Mouse (Mus musculus) bone marrow, adult 2 months (tissue): ENCODE measurements around the gene Gm13287.

Experiments used
- CTCF ChIP-seq: fragments of 200-500 bp; IDR thresholded peaks from 2 replicates; pipeline ENCODE4 v1.5.1; 2011; ENCODE audit warnings: low read length, control low read depth; ENCODE audit not compliant: control insufficient read depth, insufficient read depth
- POLR2A ChIP-seq: fragments of 200-500 bp; IDR thresholded peaks from 2 replicates; pipeline ENCODE4 v1.6.1; 2011; ENCODE audit warnings: low read depth, mild to moderate bottlenecking, control low read depth, low read length, borderline replicate concordance; ENCODE audit not compliant: control insufficient read depth

- TF ChIP-seq CTCF (no peak), POLR2A (no peak)
Observed at GRCm38 (mm10) chr4:88830523-88830922, 27.5 kb downstream of the Gm13287 start.
